Mouse (Mus musculus): Measurements from ENCODE around the gene 2210016L21Rik. TPM values are rescaled to one million over a fixed set of nuclear protein-coding genes. Genes with fewer than 3 reads are reported as not detected.

Gene 2210016L21Rik
- polyA plus RNA-seq, 1 experiment from 2014 or later = 58.8 TPM

- Histone ChIP-seq H3K4me3 (no peak overlapping the region), H3K27ac (no peak overlapping the region), H3K36me3 (no peaks in the 10 kb centered on the region), H3K9me3 (no peaks in the 10 kb centered on the region), H3K4me1 (no peaks in the 10 kb centered on the region; the same call in 1 of the 2 replicates), H3K9ac (no peak overlapping the region), H3K27me3 (peaks cover 18% of the 10 kb centered on the region), H3K4me2 (no peak overlapping the region)
- no peak for ATAC-seq (ENCODE audit: insufficient number of reproducible peaks, low FRiP score, low TSS enrichment, low read depth)
- WGBS = 30% methylated on average over 7 of the region's 7 CpGs
Observed at GRCm38 (mm10) chr5:114968651-114969050, 26.7 kb downstream of the 2210016L21Rik start.

GRCm38 (mm10) chr5:114969064-114969463 is 27.1 kb downstream of the 2210016L21Rik start:
- H3K4me2 ChIP-seq = no peak overlapping the region
- no peak overlapping the region for H3K27ac ChIP-seq
- 16% methylated on average over 4 of the region's 4 CpGs for WGBS
- ATAC-seq (ENCODE audit: insufficient number of reproducible peaks, low FRiP score, low TSS enrichment, low read depth) = no peak
- no peak overlapping the region for H3K4me3 ChIP-seq
- H3K9me3 ChIP-seq = no peaks in the 10 kb centered on the region
- H3K9ac ChIP-seq = no peak overlapping the region
- peaks cover 18% of the 10 kb centered on the region for H3K27me3 ChIP-seq
- no peaks in the 10 kb centered on the region for H3K36me3 ChIP-seq
- H3K4me1 ChIP-seq = no peaks in the 10 kb centered on the region; the same call in 1 of the 2 replicates

- no peak for ATAC-seq (ENCODE audit: insufficient number of reproducible peaks, low FRiP score, low TSS enrichment, low read depth)
- H3K4me1 ChIP-seq = no peaks in the 10 kb centered on the region
- no peaks in the 10 kb centered on the region for H3K9me3 ChIP-seq
- no peak overlapping the region for H3K4me3 ChIP-seq
- H3K9ac ChIP-seq = no peak overlapping the region
- H3K27ac ChIP-seq = no peak overlapping the region
- H3K27me3 ChIP-seq = peaks cover 18% of the 10 kb centered on the region
- no peaks in the 10 kb centered on the region for H3K36me3 ChIP-seq
- H3K4me2 ChIP-seq = no peak overlapping the region
- WGBS = 58% methylated on average over 13 of the region's 13 CpGs
Observed at GRCm38 (mm10) chr5:114969609-114970215, 27.8 kb downstream of the 2210016L21Rik start.

DNA sequence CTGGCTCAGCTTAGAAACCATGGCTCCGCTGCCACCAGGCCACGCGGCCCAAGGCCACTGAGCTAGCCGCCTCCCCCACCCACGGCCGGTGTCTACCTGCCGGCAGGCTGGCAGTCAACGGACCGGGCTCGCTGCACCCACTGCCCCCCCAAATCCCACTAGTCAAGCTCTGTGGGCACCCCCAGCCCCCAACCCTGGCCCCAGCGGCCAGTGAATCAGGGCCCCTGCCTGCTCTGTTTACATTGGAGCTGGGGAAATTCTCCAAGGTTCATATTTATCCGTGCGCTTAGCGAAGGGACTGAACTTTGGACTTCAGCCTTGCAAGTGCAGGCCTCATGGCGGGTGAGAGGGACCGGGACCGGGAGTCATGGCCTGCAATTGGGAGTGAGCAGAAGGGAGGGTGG is 28.9 kb downstream of the 2210016L21Rik start, which contains the start of gene Hnf1a:
Gene Hnf1a (minus strand): TSS at position 271 of the 404 bp plus-strand sequence.
- no peak within 1 kb of the TSS for H3K4me2 ChIP-seq
- H3K36me3 ChIP-seq = no peaks in the 10 kb centered on the region
- ATAC-seq (ENCODE audit: insufficient number of reproducible peaks, low FRiP score, low TSS enrichment, low read depth) = no peak
- no peaks in the 10 kb centered on the region for H3K9me3 ChIP-seq
- H3K4me3 ChIP-seq = no peak within 1 kb of the TSS
- H3K27me3 ChIP-seq = peaks cover 18% of the 10 kb centered on the region
- 83% methylated on average over 17 of the region's 17 CpGs for WGBS
- no peak within 1 kb of the TSS for H3K27ac ChIP-seq
- H3K4me1 ChIP-seq = no peaks in the 10 kb centered on the region
- no peak within 1 kb of the TSS for H3K9ac ChIP-seq

- H3K4me2 ChIP-seq = no peak overlapping the region
- no peak for ATAC-seq (ENCODE audit: insufficient number of reproducible peaks, low FRiP score, low TSS enrichment, low read depth)
- no peaks in the 10 kb centered on the region for H3K4me1 ChIP-seq
- peaks cover 18% of the 10 kb centered on the region for H3K27me3 ChIP-seq
- H3K4me3 ChIP-seq = no peak overlapping the region
- no peaks in the 10 kb centered on the region for H3K36me3 ChIP-seq
- H3K27ac ChIP-seq = no peak overlapping the region
- 79% methylated on average over 9 of the region's 9 CpGs for WGBS
- H3K9ac ChIP-seq = no peak overlapping the region
- H3K9me3 ChIP-seq = no peaks in the 10 kb centered on the region
Observed at GRCm38 (mm10) chr5:114972201-114972600, 30.2 kb downstream of the 2210016L21Rik start.

- Histone ChIP-seq H3K4me2 (no peak overlapping the region), H3K36me3 (no peaks in the 10 kb centered on the region), H3K27ac (no peak overlapping the region), H3K9me3 (no peaks in the 10 kb centered on the region), H3K27me3 (peaks cover 10% of the 10 kb centered on the region; the same call in 1 of the 2 replicates), H3K9ac (no peak overlapping the region), H3K4me3 (no peak overlapping the region), H3K4me1 (no peaks in the 10 kb centered on the region)
- WGBS = 75% methylated on average over 8 of the region's 8 CpGs
- ATAC-seq (ENCODE audit: insufficient number of reproducible peaks, low FRiP score, low TSS enrichment, low read depth) = no peak
Observed at GRCm38 (mm10) chr5:114973131-114973530, 31.2 kb downstream of the 2210016L21Rik start.

DNA sequence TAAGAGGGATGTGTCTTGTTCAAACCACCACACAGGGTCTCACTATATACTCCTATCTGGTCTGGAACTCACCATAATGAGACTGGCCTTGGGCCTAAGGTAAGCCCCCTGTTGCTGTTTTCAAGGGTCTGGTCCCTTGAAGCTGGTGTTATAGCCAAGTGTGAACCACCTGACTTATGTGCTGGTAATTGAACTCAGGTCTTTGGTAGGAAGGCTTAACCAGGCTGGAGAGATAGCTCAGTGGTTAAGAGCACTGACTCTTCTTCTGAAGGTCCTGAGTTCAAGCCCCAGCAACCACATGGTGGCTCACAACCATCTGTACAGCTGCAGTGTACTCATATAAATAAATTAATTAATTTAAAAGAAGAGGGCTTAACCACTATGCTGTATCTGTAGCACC is 35.0 kb downstream of the 2210016L21Rik start:
- H3K36me3 ChIP-seq = no peaks in the 10 kb centered on the region

DNA sequence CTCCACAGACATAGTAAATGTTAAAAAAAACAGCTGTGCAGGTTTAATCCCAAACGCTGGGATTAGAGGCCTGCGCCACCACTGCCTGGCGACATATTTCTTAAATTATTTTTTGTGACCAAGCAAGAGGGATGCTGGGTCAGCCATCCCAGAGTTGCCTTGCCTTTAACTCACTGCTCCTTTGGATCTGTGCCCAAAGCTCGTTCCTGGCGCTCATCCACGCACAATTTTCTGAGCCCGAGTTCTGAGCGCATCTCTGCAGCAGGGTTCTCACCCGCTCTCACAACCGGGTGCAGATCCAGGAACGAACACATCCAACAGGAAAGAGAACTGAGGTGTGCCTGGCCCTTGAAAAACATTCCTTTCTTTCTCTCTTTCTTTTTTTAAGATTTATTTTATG is 36.5 kb downstream of the 2210016L21Rik start:
- 59% methylated on average over 11 of the region's 11 CpGs for WGBS
- Histone ChIP-seq H3K27ac (no peak overlapping the region), H3K36me3 (no peaks in the 10 kb centered on the region), H3K9ac (no peak overlapping the region), H3K4me3 (no peak overlapping the region), H3K9me3 (no peaks in the 10 kb centered on the region), H3K4me1 (peaks cover 14% of the 10 kb centered on the region), H3K4me2 (peak overlapping the region; percentile 89; the same call in 1 of the 2 replicates), H3K27me3 (no peaks in the 10 kb centered on the region)
- ATAC-seq (ENCODE audit: insufficient number of reproducible peaks, low FRiP score, low TSS enrichment, low read depth) = no peak

More for the DNA sequence above, 35.0 kb downstream of the 2210016L21Rik start:
- Histone ChIP-seq H3K9ac (no peak overlapping the region), H3K9me3 (no peaks in the 10 kb centered on the region), H3K4me1 (peaks cover 14% of the 10 kb centered on the region), H3K27ac (no peak overlapping the region), H3K4me2 (no peak overlapping the region), H3K27me3 (no peaks in the 10 kb centered on the region), H3K4me3 (no peak overlapping the region)
- ATAC-seq (ENCODE audit: insufficient number of reproducible peaks, low FRiP score, low TSS enrichment, low read depth) = no peak

GRCm38 (mm10) chr5:114978888-114979249 is 36.9 kb downstream of the 2210016L21Rik start:
- Histone ChIP-seq H3K27ac (no peak overlapping the region), H3K27me3 (no peaks in the 10 kb centered on the region), H3K9ac (no peak overlapping the region), H3K4me3 (peak overlapping the region; percentile 43), H3K4me1 (peaks cover 14% of the 10 kb centered on the region), H3K9me3 (no peaks in the 10 kb centered on the region), H3K36me3 (no peaks in the 10 kb centered on the region), H3K4me2 (peak overlapping the region; percentile 89)
- no peak for ATAC-seq (ENCODE audit: insufficient number of reproducible peaks, low FRiP score, low TSS enrichment, low read depth)
- 5% methylated on average over 6 of the region's 6 CpGs for WGBS

GRCm38 (mm10) chr5:114979250-114980121 is 37.5 kb downstream of the 2210016L21Rik start:
- H3K4me1 ChIP-seq = peaks cover 14% of the 10 kb centered on the region
- H3K4me2 ChIP-seq = peak overlapping the region; percentile 89
- WGBS = 3% methylated on average over 32 of the region's 32 CpGs
- peak; percentile 21; the same call in 1 of the 2 replicates for ATAC-seq (ENCODE audit: insufficient number of reproducible peaks, low FRiP score, low TSS enrichment, low read depth)
- no peaks in the 10 kb centered on the region for H3K27me3 ChIP-seq
- H3K36me3 ChIP-seq = no peaks in the 10 kb centered on the region
- H3K9ac ChIP-seq = peak overlapping the region; percentile 33; the same call in 1 of the 2 replicates
- H3K9me3 ChIP-seq = no peaks in the 10 kb centered on the region
- H3K4me3 ChIP-seq = peak overlapping the region; percentile 43
- peak overlapping the region; percentile 65 for H3K27ac ChIP-seq

- peak overlapping the region; percentile 43 for H3K4me3 ChIP-seq
- H3K4me1 ChIP-seq = peaks cover 14% of the 10 kb centered on the region
- peak overlapping the region; percentile 89 for H3K4me2 ChIP-seq
- no peak for ATAC-seq (ENCODE audit: insufficient number of reproducible peaks, low FRiP score, low TSS enrichment, low read depth)
- H3K9ac ChIP-seq = 0 out of 2 replicates have a peak overlapping the region, but pooled peaks have one; percentile 33
- H3K27ac ChIP-seq = peak overlapping the region; percentile 65
- WGBS = 19% methylated on average over 16 of the region's 16 CpGs
- H3K9me3 ChIP-seq = no peaks in the 10 kb centered on the region
- no peaks in the 10 kb centered on the region for H3K36me3 ChIP-seq
- H3K27me3 ChIP-seq = no peaks in the 10 kb centered on the region
Observed at GRCm38 (mm10) chr5:114980122-114980748, 38.3 kb downstream of the 2210016L21Rik start.

DNA sequence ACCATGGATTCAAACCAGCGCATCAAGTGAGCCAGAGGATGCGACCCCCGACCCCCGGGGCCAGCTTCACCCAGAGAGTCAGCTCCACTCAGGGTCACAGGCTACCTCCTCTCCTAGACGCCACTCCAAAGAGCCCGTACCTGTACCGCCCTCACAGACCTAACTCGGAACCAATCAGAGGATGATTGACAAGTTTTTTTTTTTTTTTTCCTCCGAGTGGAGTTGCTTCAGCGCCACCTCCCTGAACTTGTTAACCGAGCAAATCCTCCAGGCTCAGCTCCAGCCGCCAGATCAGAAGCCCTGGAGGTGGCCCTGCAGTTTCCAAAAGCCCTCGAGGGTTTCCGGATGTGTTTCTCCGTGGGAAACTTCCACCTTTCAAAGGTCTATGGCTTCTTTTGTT is 40.0 kb downstream of the 2210016L21Rik start:
- H3K27ac ChIP-seq = no peak overlapping the region
- 54% methylated on average over 15 of the region's 15 CpGs for WGBS
- no peak overlapping the region for H3K4me3 ChIP-seq
- H3K4me1 ChIP-seq = peaks cover 14% of the 10 kb centered on the region
- no peaks in the 10 kb centered on the region for H3K27me3 ChIP-seq
- H3K36me3 ChIP-seq = no peaks in the 10 kb centered on the region
- H3K9ac ChIP-seq = no peak overlapping the region
- no peak overlapping the region for H3K4me2 ChIP-seq
- no peak for ATAC-seq (ENCODE audit: insufficient number of reproducible peaks, low FRiP score, low TSS enrichment, low read depth)
- no peaks in the 10 kb centered on the region for H3K9me3 ChIP-seq

All from limb, embryonic 15.5 days (tissue).